Comparison of ENCODE assay signal across 15 mouse cellular contexts in genomic region chr1:182191816-182192545, GRCm38 (mm10). TPM values are rescaled to one million over a fixed set of nuclear protein-coding genes. Genes with fewer than 3 reads are reported as not detected.
A peak's percentile ranks its signal among the peaks of the same experiment; 100 is the strongest.
DNase-seq lines count a peak whose midpoint lies in the region; ATAC-seq and TF ChIP-seq lines count a peak whose summit lies in the region.
"Had no signal": no experiment of that assay in that cellular context is flagged by ENCODE, and none has a peak within 500 bp of the region (broad histone marks: within the 10 kb centered on the region; RNA-seq: fewer than 3 reads in every experiment).

No protein-coding gene starts in this region.

- H3K4me2 ChIP-seq in kidney, postnatal 0 days (ENCODE audit: low read length): no peak overlapping the region
- H3K4me2 ChIP-seq: hindbrain, embryonic 13.5 days; limb, embryonic 12.5 days had no signal

- WGBS in heart, embryonic 10.5 days: 48% methylated on average over 10 of the region's 10 CpGs
- 28% methylated on average over 10 of the region's 10 CpGs for WGBS in kidney, postnatal 0 days

- no peaks in the 10 kb centered on the region for H3K36me3 ChIP-seq in heart, embryonic 10.5 days
- no peaks in the 10 kb centered on the region for H3K36me3 ChIP-seq in kidney, postnatal 0 days (ENCODE audit: insufficient read depth, low read length)
- H3K36me3 ChIP-seq: embryonic facial prominence, embryonic 10.5 days; forebrain, embryonic 10.5 days; hindbrain, embryonic 13.5 days; limb, embryonic 12.5 days had no signal

- no peak for ATAC-seq in kidney, postnatal 0 days (replicated peaks; ENCODE audit: low FRiP score, low read depth)
- ATAC-seq: activated CD4-positive, CD25-positive, alpha-beta regulatory T cell, adult 4 months had no signal

- peaks cover 12% of the 10 kb centered on the region for H3K4me1 ChIP-seq in heart, embryonic 10.5 days
- H3K4me1 ChIP-seq in brown adipose tissue, adult 24 weeks (ENCODE audit: control insufficient read depth, insufficient read depth, insufficient read length, low read length): no peaks in the 10 kb centered on the region
- no peaks in the 10 kb centered on the region for H3K4me1 ChIP-seq in kidney, postnatal 0 days (replicated peaks; ENCODE audit: insufficient read depth, low read length)
- H3K4me1 ChIP-seq: hindbrain, embryonic 13.5 days had no signal

- DNase-seq in heart, adult 9 months (ENCODE audit: low spot score in 2 of 2): peak; percentile 24 to 37
- DNase-seq in heart, embryonic 10.5 days (ENCODE audit: low spot score): no peak
- DNase-seq in kidney, postnatal 0 days (ENCODE audit: low spot score): peak; percentile 42
- peak; percentile 81 for DNase-seq in lung, postnatal 36 days
- no peak for DNase-seq in neural tube, embryonic 10.5 days (ENCODE audit: extremely low spot score, low spot score)
- DNase-seq in thymus, postnatal 36 days: no peak
- DNase-seq: gastrocnemius, postnatal 14 days had no signal

- TF ChIP-seq CTCF in kidney, postnatal 0 days (IDR thresholded peaks at IDR 0.05; ENCODE audit: low read depth): no peak

- no peaks in the 10 kb centered on the region for H3K9me3 ChIP-seq in heart, embryonic 10.5 days
- no peaks in the 10 kb centered on the region for H3K9me3 ChIP-seq in kidney, postnatal 0 days (replicated peaks; ENCODE audit: low read length)
- H3K9me3 ChIP-seq: embryonic facial prominence, embryonic 10.5 days; hindbrain, embryonic 13.5 days had no signal

- no peak overlapping the region for H3K9ac ChIP-seq in kidney, postnatal 0 days (ENCODE audit: low read depth, low read length)
- H3K9ac ChIP-seq: hindbrain, embryonic 13.5 days; limb, embryonic 12.5 days had no signal

- no peaks in the 10 kb centered on the region for H3K27me3 ChIP-seq in heart, embryonic 10.5 days (ENCODE audit: insufficient read depth, poor library complexity, severe bottlenecking)
- no peaks in the 10 kb centered on the region for H3K27me3 ChIP-seq in kidney, postnatal 0 days (ENCODE audit: insufficient read depth, low read length)
- H3K27me3 ChIP-seq: hindbrain, embryonic 13.5 days; limb, embryonic 12.5 days had no signal

- H3K4me3 ChIP-seq in heart, embryonic 10.5 days: no peak overlapping the region
- no peak overlapping the region for H3K4me3 ChIP-seq in brown adipose tissue, adult 24 weeks (ENCODE audit: insufficient read depth, low read depth, low read length)
- H3K4me3 ChIP-seq in kidney, postnatal 0 days (replicated peaks; ENCODE audit: low read depth, low read length): no peak overlapping the region
- H3K4me3 ChIP-seq: embryonic facial prominence, embryonic 10.5 days; forebrain, embryonic 10.5 days; hindbrain, embryonic 13.5 days; limb, embryonic 12.5 days had no signal

- H3K27ac ChIP-seq in heart, embryonic 10.5 days: no peak overlapping the region
- 0 out of 2 replicates have a peak overlapping the region, but pooled peaks have one; percentile 3 for H3K27ac ChIP-seq in brown adipose tissue, adult 24 weeks (replicated peaks; ENCODE audit: low read depth, low read length)
- H3K27ac ChIP-seq in kidney, postnatal 0 days: no peak overlapping the region
- H3K27ac ChIP-seq: embryonic facial prominence, embryonic 10.5 days; forebrain, embryonic 10.5 days; hindbrain, embryonic 13.5 days; limb, embryonic 12.5 days had no signal

RNA-seq across cellular contexts. Expression of gene Vmn1r1, which starts 27.7 kb away (rescaled TPM):
- polyA plus RNA-seq in heart, embryonic 10.5 days (2016; fragmentation: Nextera tagmentation; extraction: Ambion mirVana): not detected in 2 replicates
- not detected in 2 replicates for polyA plus RNA-seq in brown adipose tissue, adult 24 weeks (2012; ENCODE audit: insufficient read depth, insufficient read length, missing spikeins)
- not detected in 2 replicates for polyA plus RNA-seq in kidney, postnatal 0 days (2015; fragmentation: Nextera tagmentation; extraction: Ambion mirVana)
- polyA plus RNA-seq: activated CD4-positive, CD25-positive, alpha-beta regulatory T cell, adult 4 months; embryonic facial prominence, embryonic 10.5 days; forebrain, embryonic 10.5 days; hindbrain, embryonic 13.5 days; limb, embryonic 12.5 days; spleen, adult 2 months; thymus, postnatal 0 days had no signal

Comparison
In these comparisons a context has a peak if more than half of its experiments do, and no peak if none do; other contexts are left out.
1. DNase-seq: peak in heart, adult 9 months (2 of 2), kidney, postnatal 0 days (single experiment) and lung, postnatal 36 days (single experiment); none in heart, embryonic 10.5 days (single experiment), neural tube, embryonic 10.5 days (single experiment) and thymus, postnatal 36 days (0 of 2).